Mouse (Mus musculus): Measurements from ENCODE around the gene Kri1.
"Not testable (repeated sequence)": the region's sequence is repeated elsewhere in the genome, so short reads cannot be mapped to it uniquely, and the experiment has no call there.

Kri1 gene

GRCm38 (mm10) chr9:21243826-21244427 lies 43.8 kb downstream of the Kri1 start:
- DNase-seq (ENCODE audit: low spot score in 2 of 2) = no peak

GRCm38 (mm10) chr9:21241343-21241742 lies 46.4 kb downstream of the Kri1 start:
- DNase-seq (ENCODE audit: low spot score in 2 of 2) = peak; percentile 86 to 89

GRCm38 (mm10) chr9:21239465-21239848 lies 48.3 kb downstream of the Kri1 start:
- DNase-seq (ENCODE audit: low spot score in 2 of 2) = no peak

- DNase-seq (ENCODE audit: low spot score in 2 of 2) = peak; percentile 61 to 75
These were observed 48.9 kb downstream of the Kri1 start, which contains the start of gene Keap1 for GRCm38 (mm10) chr9:21238733-21239464. Gene Keap1 (minus strand): TSS chr9:21239361.

- DNase-seq (ENCODE audit: low spot score in 2 of 2) = peak in 1 of 2 experiments; percentile 41
These were observed 49.6 kb downstream of the Kri1 start for GRCm38 (mm10) chr9:21238004-21238732.

- DNase-seq (ENCODE audit: low spot score in 2 of 2) = peak; percentile 36 to 42
These were observed 50.3 kb downstream of the Kri1 start for GRCm38 (mm10) chr9:21237368-21238003.

- DNase-seq (ENCODE audit: low spot score in 2 of 2) = no peak
These were observed 50.8 kb downstream of the Kri1 start for GRCm38 (mm10) chr9:21236991-21237367.

GRCm38 (mm10) chr9:21235341-21235740 lies 52.4 kb downstream of the Kri1 start:
- peak in 1 of 2 experiments; percentile 1 for DNase-seq (ENCODE audit: low spot score in 2 of 2)

GRCm38 (mm10) chr9:21233805-21234204 lies 54.0 kb downstream of the Kri1 start:
- no peak for DNase-seq (ENCODE audit: low spot score in 2 of 2)

- no peak for DNase-seq (ENCODE audit: low spot score in 2 of 2)
These were observed 54.4 kb downstream of the Kri1 start for GRCm38 (mm10) chr9:21233366-21233765.

- no peak for DNase-seq (ENCODE audit: low spot score in 2 of 2)
These were observed 54.9 kb downstream of the Kri1 start for GRCm38 (mm10) chr9:21232867-21233266.

GRCm38 (mm10) chr9:21231551-21231950 lies 56.2 kb downstream of the Kri1 start:
- no peak for DNase-seq (ENCODE audit: low spot score in 2 of 2)

GRCm38 (mm10) chr9:21227342-21227741 lies 60.4 kb downstream of the Kri1 start:
- DNase-seq (ENCODE audit: low spot score in 2 of 2) = peak in 1 of 2 experiments; percentile 34

- no peak for DNase-seq (ENCODE audit: low spot score in 2 of 2)
These were observed 62.4 kb downstream of the Kri1 start for GRCm38 (mm10) chr9:21225415-21225758.

- DNase-seq (ENCODE audit: low spot score in 2 of 2) = peak in 1 of 2 experiments; percentile 37
These were observed 63.0 kb downstream of the Kri1 start for GRCm38 (mm10) chr9:21224576-21225414.

- DNase-seq (ENCODE audit: low spot score in 2 of 2) = no peak
These were observed 63.9 kb downstream of the Kri1 start for GRCm38 (mm10) chr9:21223906-21224305.

- not testable (repeated sequence) for DNase-seq (ENCODE audit: low spot score in 2 of 2)
These were observed 64.3 kb downstream of the Kri1 start for GRCm38 (mm10) chr9:21223490-21223889.

All from right cerebral cortex, adult 2 months (tissue).